Mouse (Mus musculus) bone marrow, adult 2 months (tissue): Measurements from ENCODE around the gene Ephb1.

Experiments used
- CTCF ChIP-seq: fragments of 200-500 bp; IDR thresholded peaks from 2 replicates; pipeline ENCODE4 v1.5.1; 2011; ENCODE audit warnings: low read length, control low read depth; ENCODE audit not compliant: control insufficient read depth, insufficient read depth
- POLR2A ChIP-seq: fragments of 200-500 bp; IDR thresholded peaks from 2 replicates; pipeline ENCODE4 v1.6.1; 2011; ENCODE audit warnings: low read depth, mild to moderate bottlenecking, control low read depth, low read length, borderline replicate concordance; ENCODE audit not compliant: control insufficient read depth

DNA sequence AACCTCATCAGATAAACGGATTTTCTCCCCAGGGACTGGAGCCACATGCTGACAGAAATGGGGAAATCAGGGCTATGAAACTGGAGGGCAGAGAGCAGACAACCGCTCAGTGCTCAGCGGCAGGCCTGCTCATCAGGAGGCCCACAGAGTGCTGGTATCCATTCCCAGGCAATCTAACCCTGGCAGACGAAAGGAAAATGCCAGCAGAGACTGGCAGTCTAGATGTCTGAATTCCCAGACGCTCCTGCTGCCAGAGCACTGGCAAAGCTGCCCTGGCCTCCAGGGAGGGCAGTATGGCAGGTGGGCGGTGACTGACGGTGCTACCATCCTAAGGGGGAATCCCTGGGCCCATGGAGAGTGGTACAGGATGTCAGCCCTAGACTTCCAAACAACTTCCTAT lies 257.7 kb downstream of the Ephb1 start:
- no peak for TF ChIP-seq POLR2A
- no peak for TF ChIP-seq CTCF
